Mouse (Mus musculus) forebrain, postnatal 0 days (tissue): ENCODE results near the gene 4930522L14Rik. TPM values are rescaled to one million over a fixed set of nuclear protein-coding genes. Genes with fewer than 3 reads are reported as not detected.
"Not testable (repeated sequence)": the region's sequence is repeated elsewhere in the genome, so short reads cannot be mapped to it uniquely, and the experiment has no call there.

Experiments used
- ATAC-seq: fragments of 200-750 bp; cut with Nextera tagmentation; 2 replicates; pipeline ENCODE4 v1.8.0; 2017; ENCODE audit warnings: mild to moderate bottlenecking, moderate library complexity
- DNase-seq: peaks from one replicate; pipeline ENCODE4 v3.0.0-alpha.2; 2015
- H3K27ac ChIP-seq: fragments of 300-500 bp; sonication (generic); 2 replicates; pipeline ENCODE4 v1.5.1; 2014; ENCODE audit warnings: low read depth, mild to moderate bottlenecking, antibody characterized with exemption, low read length, moderate library complexity, mixed read lengths
- H3K27me3 ChIP-seq: fragments of 300-500 bp; sonication (generic); 2 replicates; pipeline ENCODE4 v1.6.1; 2014; ENCODE audit warnings: mild to moderate bottlenecking, low read length, mixed read lengths; ENCODE audit not compliant: insufficient read depth
- H3K36me3 ChIP-seq: fragments of 300-500 bp; sonication (generic); 2 replicates; pipeline ENCODE4 v1.6.1; 2014; ENCODE audit warnings: mild to moderate bottlenecking, moderate library complexity; ENCODE audit not compliant: insufficient read depth
- H3K4me1 ChIP-seq: fragments of 300-500 bp; sonication (generic); 2 replicates; pipeline ENCODE4 v1.6.1; 2014; ENCODE audit warnings: antibody characterized with exemption; ENCODE audit not compliant: insufficient read depth
- H3K4me2 ChIP-seq: fragments of 300-500 bp; sonication (generic); 2 replicates; pipeline ENCODE4 v1.6.1; 2014; ENCODE audit warnings: low read depth, mild to moderate bottlenecking, moderate library complexity
- H3K4me3 ChIP-seq: fragments of 300-500 bp; sonication (generic); 2 replicates; pipeline ENCODE4 v1.5.1; 2014; ENCODE audit warnings: low read depth, low read length, mixed read lengths
- H3K9ac ChIP-seq: fragments of 300-500 bp; sonication (generic); 2 replicates; pipeline ENCODE4 v1.6.1; 2014; ENCODE audit warnings: mild to moderate bottlenecking
- H3K9me3 ChIP-seq: fragments of 300-500 bp; sonication (generic); 2 replicates; pipeline ENCODE4 v1.6.1; 2016; ENCODE audit warnings: low read length
- WGBS: fragments of 180-500 bp; shearing (Covaris S2); extraction: QIAGEN DNeasy Blood & Tissue Kit; methylation state at CpG from one replicate; pipeline ENCODE4 v1.1.7; 2014; 5-methylcytosine and 5-hydroxymethylcytosine counted together
- polyA plus RNA-seq: library from polyadenylated mRNA; unstranded; fragments of >200 nt; fragmentation: Nextera tagmentation; extraction: Ambion mirVana; gene quantifications from 2 replicates; pipeline ENCODE4 v1.2.1, GENCODE M21; 2015
- total RNA-seq: library from RNA; depleted of rRNA; stranded (reverse); fragments of >200 nt; gene quantifications from 2 replicates; pipeline ENCODE4 v1.2.3, GENCODE M21; 2014; rRNA removed

Gene 4930522L14Rik
- total RNA-seq (1.5 and 1.6 TPM in 2 replicates), polyA plus RNA-seq (4.2 and 5.4 TPM in 2 replicates)

- Histone ChIP-seq H3K4me3 (peak within 1 kb of the TSS; percentile 45), H3K4me2 (peak within 1 kb of the TSS; percentile 57), H3K9ac (peak within 1 kb of the TSS; percentile 44)
- H3K36me3 ChIP-seq, H3K4me1 ChIP-seq, H3K9me3 ChIP-seq, H3K27me3 ChIP-seq, H3K27ac ChIP-seq: not testable (repeated sequence)
- ATAC-seq (peak; percentile 97), DNase-seq (peak; percentile 33)
- WGBS: 2% methylated on average over 23 of the region's 25 CpGs
Measured at GRCm38 (mm10) chr5:109751391-109752071, at the start of gene 4930522L14Rik. 4930522L14Rik (minus strand) TSS chr5:109751886.

- not testable (repeated sequence) for H3K4me2 ChIP-seq, H3K9me3 ChIP-seq, H3K27me3 ChIP-seq, H3K27ac ChIP-seq, H3K4me3 ChIP-seq, ATAC-seq, H3K9ac ChIP-seq, H3K36me3 ChIP-seq, H3K4me1 ChIP-seq, DNase-seq
Measured at GRCm38 (mm10) chr5:109801466-109801865, 49.8 kb upstream of the 4930522L14Rik start.

GRCm38 (mm10) chr5:109799948-109800347 lies 48.3 kb upstream of the 4930522L14Rik start:
- WGBS: 75% methylated on average over 2 of the region's 2 CpGs
- not testable (repeated sequence) for H3K4me3 ChIP-seq, H3K4me1 ChIP-seq, H3K4me2 ChIP-seq, ATAC-seq, H3K9ac ChIP-seq, H3K9me3 ChIP-seq, H3K27me3 ChIP-seq, H3K36me3 ChIP-seq, H3K27ac ChIP-seq, DNase-seq

GRCm38 (mm10) chr5:109797017-109797416 lies 45.3 kb upstream of the 4930522L14Rik start:
- 0 out of 2 replicates have a peak, but pooled peaks have one; percentile 29 for ATAC-seq
- H3K9me3 ChIP-seq, H3K4me2 ChIP-seq, H3K27me3 ChIP-seq, H3K9ac ChIP-seq, H3K27ac ChIP-seq, DNase-seq, H3K4me1 ChIP-seq, H3K36me3 ChIP-seq, H3K4me3 ChIP-seq: not testable (repeated sequence)
- WGBS: 91% methylated on average over 3 of the region's 3 CpGs

GRCm38 (mm10) chr5:109795967-109796652 lies 44.4 kb upstream of the 4930522L14Rik start:
- not testable (repeated sequence) for H3K27me3 ChIP-seq, H3K36me3 ChIP-seq, H3K9me3 ChIP-seq, H3K27ac ChIP-seq, H3K4me1 ChIP-seq
- WGBS: 2% methylated on average over 25 of the region's 25 CpGs
- peak overlapping the region; percentile 63 for H3K4me2 ChIP-seq
- H3K4me3 ChIP-seq: peak overlapping the region; percentile 46
- DNase-seq: peak; percentile 42
- peak overlapping the region; percentile 54 for H3K9ac ChIP-seq
- peak; percentile 97 for ATAC-seq

GRCm38 (mm10) chr5:109752073-109752780 lies 541 bp upstream of the 4930522L14Rik start:
- H3K36me3 ChIP-seq, H3K4me1 ChIP-seq, H3K27ac ChIP-seq, H3K9me3 ChIP-seq, H3K27me3 ChIP-seq, ATAC-seq: not testable (repeated sequence)
- peak overlapping the region; percentile 37; the same call in 1 of the 2 replicates for H3K9ac ChIP-seq
- peak; percentile 4 for DNase-seq
- peak overlapping the region; percentile 45 for H3K4me3 ChIP-seq
- WGBS: 57% methylated on average over 4 of the region's 4 CpGs
- H3K4me2 ChIP-seq: peak overlapping the region; percentile 57

GRCm38 (mm10) chr5:109745081-109745480 lies 6.6 kb downstream of the 4930522L14Rik start:
- WGBS: 100% methylated on average over 1 of the region's 1 CpGs

GRCm38 (mm10) chr5:109717341-109717740 lies 34.3 kb downstream of the 4930522L14Rik start:
- not testable (repeated sequence) for H3K4me2 ChIP-seq, H3K36me3 ChIP-seq, H3K4me1 ChIP-seq, ATAC-seq, H3K27me3 ChIP-seq, DNase-seq, H3K4me3 ChIP-seq, H3K9ac ChIP-seq, H3K27ac ChIP-seq, H3K9me3 ChIP-seq
- WGBS: 87% methylated on average over 3 of the region's 3 CpGs

More at GRCm38 (mm10) chr5:109745081-109745480, 6.6 kb downstream of the 4930522L14Rik start:
- H3K9me3 ChIP-seq, H3K27me3 ChIP-seq, H3K36me3 ChIP-seq, H3K4me3 ChIP-seq, DNase-seq, ATAC-seq, H3K4me1 ChIP-seq, H3K9ac ChIP-seq, H3K27ac ChIP-seq, H3K4me2 ChIP-seq: not testable (repeated sequence)

- H3K4me2 ChIP-seq: peak overlapping the region; percentile 72
- H3K9ac ChIP-seq: peak overlapping the region; percentile 56
- H3K4me3 ChIP-seq: peak overlapping the region; percentile 52
- not testable (repeated sequence) for H3K36me3 ChIP-seq, H3K27ac ChIP-seq, H3K27me3 ChIP-seq, H3K4me1 ChIP-seq, DNase-seq, H3K9me3 ChIP-seq, ATAC-seq
- WGBS: 58% methylated on average over 5 of the region's 5 CpGs
Measured at GRCm38 (mm10) chr5:109691205-109691965, 60.3 kb downstream of the 4930522L14Rik start.
